Mouse (Mus musculus): ENCODE data around the gene CN725425. TPM values are rescaled to one million over a fixed set of nuclear protein-coding genes. Genes with fewer than 3 reads are reported as not detected.

CN725425 gene
- polyA plus RNA-seq, 1 experiment: not detected

- no peak for TF ChIP-seq CTCF (IDR thresholded peaks at IDR 0.05; ENCODE audit: borderline replicate concordance, control insufficient read depth, extremely low read depth, insufficient read depth, low read length, poor library complexity)
- TF ChIP-seq POLR2A (IDR thresholded peaks at IDR 0.05; ENCODE audit: control insufficient read depth, extremely low read depth, insufficient read depth, low read length, poor library complexity): no peak
- Histone ChIP-seq H3K27me3 (ENCODE audit: control insufficient read depth, insufficient read depth, low read length) (no peaks in the 10 kb centered on the region), H3K27ac (ENCODE audit: control insufficient read depth, insufficient read depth, low read length) (no peak overlapping the region), H3K4me1 (replicated peaks; ENCODE audit: control insufficient read depth, insufficient read depth, low read length) (no peaks in the 10 kb centered on the region), H3K36me3 (ENCODE audit: control insufficient read depth, insufficient read depth, low read length) (no peaks in the 10 kb centered on the region), H3K4me3 (ENCODE audit: control insufficient read depth, insufficient read depth, low read length) (no peak overlapping the region)
- 79% methylated on average over 9 of the region's 9 CpGs for WGBS
- DNase-seq: no peak
Observed at GRCm38 (mm10) chr15:91251544-91252408, 52.5 kb downstream of the CN725425 start.

- Histone ChIP-seq H3K27me3 (ENCODE audit: control insufficient read depth, insufficient read depth, low read length) (no peaks in the 10 kb centered on the region), H3K27ac (ENCODE audit: control insufficient read depth, insufficient read depth, low read length) (no peak overlapping the region), H3K4me3 (ENCODE audit: control insufficient read depth, insufficient read depth, low read length) (no peak overlapping the region), H3K36me3 (ENCODE audit: control insufficient read depth, insufficient read depth, low read length) (no peaks in the 10 kb centered on the region), H3K4me1 (replicated peaks; ENCODE audit: control insufficient read depth, insufficient read depth, low read length) (no peaks in the 10 kb centered on the region)
- TF ChIP-seq CTCF (IDR thresholded peaks at IDR 0.05; ENCODE audit: borderline replicate concordance, control insufficient read depth, extremely low read depth, insufficient read depth, low read length, poor library complexity) (no peak), POLR2A (IDR thresholded peaks at IDR 0.05; ENCODE audit: control insufficient read depth, extremely low read depth, insufficient read depth, low read length, poor library complexity) (no peak)
- WGBS: 38% methylated on average over 8 of the region's 8 CpGs
- DNase-seq: no peak
Observed at GRCm38 (mm10) chr15:91252956-91253355, 53.7 kb downstream of the CN725425 start.

GRCm38 (mm10) chr15:91255308-91255707 is 56.0 kb downstream of the CN725425 start:
- Histone ChIP-seq H3K36me3 (ENCODE audit: control insufficient read depth, insufficient read depth, low read length) (no peaks in the 10 kb centered on the region), H3K27ac (ENCODE audit: control insufficient read depth, insufficient read depth, low read length) (no peak overlapping the region), H3K4me3 (ENCODE audit: control insufficient read depth, insufficient read depth, low read length) (no peak overlapping the region), H3K27me3 (ENCODE audit: control insufficient read depth, insufficient read depth, low read length) (no peaks in the 10 kb centered on the region), H3K4me1 (replicated peaks; ENCODE audit: control insufficient read depth, insufficient read depth, low read length) (no peaks in the 10 kb centered on the region)
- 87% methylated on average over 2 of the region's 2 CpGs for WGBS
- no peak for DNase-seq
- TF ChIP-seq CTCF (IDR thresholded peaks at IDR 0.05; ENCODE audit: borderline replicate concordance, control insufficient read depth, extremely low read depth, insufficient read depth, low read length, poor library complexity) (no peak), POLR2A (IDR thresholded peaks at IDR 0.05; ENCODE audit: control insufficient read depth, extremely low read depth, insufficient read depth, low read length, poor library complexity) (no peak)

GRCm38 (mm10) chr15:91257140-91257539 is 57.8 kb downstream of the CN725425 start:
- Histone ChIP-seq H3K4me1 (replicated peaks; ENCODE audit: control insufficient read depth, insufficient read depth, low read length) (no peaks in the 10 kb centered on the region), H3K36me3 (ENCODE audit: control insufficient read depth, insufficient read depth, low read length) (no peaks in the 10 kb centered on the region), H3K27ac (ENCODE audit: control insufficient read depth, insufficient read depth, low read length) (no peak overlapping the region), H3K4me3 (ENCODE audit: control insufficient read depth, insufficient read depth, low read length) (no peak overlapping the region), H3K27me3 (ENCODE audit: control insufficient read depth, insufficient read depth, low read length) (no peaks in the 10 kb centered on the region)
- DNase-seq: no peak
- 92% methylated on average over 11 of the region's 11 CpGs for WGBS
- TF ChIP-seq CTCF (IDR thresholded peaks at IDR 0.05; ENCODE audit: borderline replicate concordance, control insufficient read depth, extremely low read depth, insufficient read depth, low read length, poor library complexity) (no peak), POLR2A (IDR thresholded peaks at IDR 0.05; ENCODE audit: control insufficient read depth, extremely low read depth, insufficient read depth, low read length, poor library complexity) (no peak)

GRCm38 (mm10) chr15:91260578-91260977 is 61.3 kb downstream of the CN725425 start:
- Histone ChIP-seq H3K36me3 (ENCODE audit: control insufficient read depth, insufficient read depth, low read length) (no peaks in the 10 kb centered on the region), H3K27me3 (ENCODE audit: control insufficient read depth, insufficient read depth, low read length) (no peaks in the 10 kb centered on the region), H3K27ac (ENCODE audit: control insufficient read depth, insufficient read depth, low read length) (no peak overlapping the region), H3K4me1 (replicated peaks; ENCODE audit: control insufficient read depth, insufficient read depth, low read length) (no peaks in the 10 kb centered on the region), H3K4me3 (ENCODE audit: control insufficient read depth, insufficient read depth, low read length) (no peak overlapping the region)
- no peak for DNase-seq
- WGBS: 78% methylated on average over 5 of the region's 5 CpGs
- TF ChIP-seq CTCF (IDR thresholded peaks at IDR 0.05; ENCODE audit: borderline replicate concordance, control insufficient read depth, extremely low read depth, insufficient read depth, low read length, poor library complexity) (no peak), POLR2A (IDR thresholded peaks at IDR 0.05; ENCODE audit: control insufficient read depth, extremely low read depth, insufficient read depth, low read length, poor library complexity) (no peak)

GRCm38 (mm10) chr15:91263926-91264325 is 64.6 kb downstream of the CN725425 start:
- WGBS: 96% methylated on average over 1 of the region's 1 CpGs
- TF ChIP-seq POLR2A (IDR thresholded peaks at IDR 0.05; ENCODE audit: control insufficient read depth, extremely low read depth, insufficient read depth, low read length, poor library complexity): no peak
- no peak for TF ChIP-seq CTCF (IDR thresholded peaks at IDR 0.05; ENCODE audit: borderline replicate concordance, control insufficient read depth, extremely low read depth, insufficient read depth, low read length, poor library complexity)
- no peak for DNase-seq
- H3K27me3 ChIP-seq (ENCODE audit: control insufficient read depth, insufficient read depth, low read length): no peaks in the 10 kb centered on the region
- no peaks in the 10 kb centered on the region for H3K36me3 ChIP-seq (ENCODE audit: control insufficient read depth, insufficient read depth, low read length)
- no peaks in the 10 kb centered on the region for H3K4me1 ChIP-seq (replicated peaks; ENCODE audit: control insufficient read depth, insufficient read depth, low read length)
- H3K4me3 ChIP-seq (ENCODE audit: control insufficient read depth, insufficient read depth, low read length): no peak overlapping the region
- no peak overlapping the region for H3K27ac ChIP-seq (ENCODE audit: control insufficient read depth, insufficient read depth, low read length)

Measured in thymus, adult 2 months (tissue).